Mouse (Mus musculus): Measurements from ENCODE around the gene Sdccag8. TPM values are rescaled to one million over a fixed set of nuclear protein-coding genes. Genes with fewer than 3 reads are reported as not detected.

Sdccag8 gene
- polyA plus RNA-seq (2016; fragmentation: Nextera tagmentation; extraction: Ambion mirVana) = 11.4 and 11.6 TPM in 2 replicates

DNA sequence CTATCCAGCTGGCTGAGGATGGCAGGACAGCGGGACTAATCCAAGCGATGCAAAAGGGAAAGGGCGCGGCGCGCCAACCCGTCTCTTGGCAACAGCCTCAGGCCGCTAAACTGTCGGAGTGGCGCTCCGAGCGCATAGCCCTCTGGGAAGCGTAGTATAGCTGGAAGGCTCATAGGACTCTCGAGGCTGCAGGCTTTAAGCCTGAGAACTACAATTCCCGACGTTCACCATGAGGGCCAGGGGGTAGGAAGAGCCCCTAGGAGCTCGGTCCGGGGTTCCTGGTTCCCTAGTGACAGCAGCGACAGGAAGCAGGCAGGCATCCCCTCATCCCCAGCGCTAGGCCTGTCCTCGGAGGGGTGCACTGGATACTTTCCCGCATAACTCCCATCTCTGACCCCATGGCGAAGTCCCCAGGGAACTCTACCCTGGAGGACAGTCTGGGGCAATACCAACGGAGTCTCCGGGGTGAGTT lies at the start of gene Sdccag8:
Gene Sdccag8 (plus strand): TSS at position 70 of the 472 bp plus-strand sequence.
- Histone ChIP-seq H3K27me3 (ENCODE audit: low read depth, poor library complexity, severe bottlenecking) (no peaks in the 10 kb centered on the region), H3K27ac (peak within 1 kb of the TSS; percentile 98), H3K4me3 (peak within 1 kb of the TSS; percentile 90), H3K36me3 (no peaks in the 10 kb centered on the region), H3K9me3 (replicated peaks) (no peaks in the 10 kb centered on the region), H3K4me1 (peaks cover 14% of the 10 kb centered on the region)
- DNase-seq (ENCODE audit: low spot score) = peak; percentile 85
- WGBS = under 1% methylated on average over 25 of the region's 25 CpGs

GRCm38 (mm10) chr1:176774533-176774932 lies 39.9 kb upstream of the Sdccag8 start:
- Histone ChIP-seq H3K9me3 (replicated peaks) (no peaks in the 10 kb centered on the region), H3K36me3 (peaks cover 71% of the 10 kb centered on the region), H3K4me1 (no peaks in the 10 kb centered on the region), H3K4me3 (no peak overlapping the region), H3K27ac (no peak overlapping the region), H3K27me3 (ENCODE audit: low read depth, poor library complexity, severe bottlenecking) (no peaks in the 10 kb centered on the region)
- DNase-seq (ENCODE audit: low spot score) = no peak
- WGBS = 91% methylated on average over 4 of the region's 4 CpGs

- Histone ChIP-seq H3K4me1 (no peaks in the 10 kb centered on the region), H3K27me3 (ENCODE audit: low read depth, poor library complexity, severe bottlenecking) (no peaks in the 10 kb centered on the region), H3K27ac (no peak overlapping the region), H3K4me3 (no peak overlapping the region), H3K9me3 (replicated peaks) (no peaks in the 10 kb centered on the region), H3K36me3 (peaks cover 64% of the 10 kb centered on the region)
- WGBS = 94% methylated on average over 7 of the region's 7 CpGs
- no peak for DNase-seq (ENCODE audit: low spot score)
Observed at GRCm38 (mm10) chr1:176789326-176789725, 25.1 kb upstream of the Sdccag8 start.

GRCm38 (mm10) chr1:176792175-176792574 lies 22.3 kb upstream of the Sdccag8 start:
- no peak for DNase-seq (ENCODE audit: low spot score)
- Histone ChIP-seq H3K4me3 (no peak overlapping the region), H3K27ac (no peak overlapping the region), H3K4me1 (peaks cover 3% of the 10 kb centered on the region; the same call in 1 of the 2 replicates), H3K36me3 (peaks cover 48% of the 10 kb centered on the region), H3K9me3 (replicated peaks) (no peaks in the 10 kb centered on the region), H3K27me3 (ENCODE audit: low read depth, poor library complexity, severe bottlenecking) (no peaks in the 10 kb centered on the region)
- 86% methylated on average over 1 of the region's 1 CpGs for WGBS

- DNase-seq (ENCODE audit: low spot score) = no peak
- Histone ChIP-seq H3K4me1 (peaks cover 3% of the 10 kb centered on the region; the same call in 1 of the 2 replicates), H3K27me3 (ENCODE audit: low read depth, poor library complexity, severe bottlenecking) (no peaks in the 10 kb centered on the region), H3K9me3 (replicated peaks) (no peaks in the 10 kb centered on the region), H3K36me3 (peaks cover 7% of the 10 kb centered on the region; the same call in 1 of the 2 replicates), H3K27ac (no peak overlapping the region), H3K4me3 (no peak overlapping the region)
Observed at GRCm38 (mm10) chr1:176798673-176799072, 15.8 kb upstream of the Sdccag8 start.

- H3K4me3 ChIP-seq = no peak overlapping the region
- peaks cover 12% of the 10 kb centered on the region; the same call in 1 of the 2 replicates for H3K36me3 ChIP-seq
- H3K9me3 ChIP-seq (replicated peaks) = no peaks in the 10 kb centered on the region
- H3K27me3 ChIP-seq (ENCODE audit: low read depth, poor library complexity, severe bottlenecking) = no peaks in the 10 kb centered on the region
- H3K4me1 ChIP-seq = no peaks in the 10 kb centered on the region
- 88% methylated on average over 2 of the region's 2 CpGs for WGBS
- no peak overlapping the region for H3K27ac ChIP-seq
- no peak for DNase-seq (ENCODE audit: low spot score)
Observed at GRCm38 (mm10) chr1:176800728-176801365, 13.6 kb upstream of the Sdccag8 start.

DNA sequence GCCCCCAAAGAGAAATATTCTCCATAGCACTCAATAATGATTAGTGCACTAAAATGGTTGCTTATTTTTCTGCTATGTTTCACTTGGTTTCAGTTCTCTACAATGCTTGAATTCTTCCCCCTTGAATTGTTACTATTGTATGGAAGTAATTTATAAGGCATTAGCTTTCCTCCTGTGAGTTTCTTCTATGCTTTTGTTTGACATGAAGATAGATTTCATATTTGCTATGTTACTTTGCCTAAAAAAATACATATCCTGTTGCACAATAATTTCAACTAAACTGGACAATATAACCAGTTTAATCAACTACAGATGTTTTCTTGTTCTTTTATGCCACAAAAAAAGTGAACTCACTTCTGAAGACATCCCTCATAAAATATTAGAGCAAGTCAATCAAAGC lies 4.3 kb upstream of the Sdccag8 start:
- no peak for DNase-seq (ENCODE audit: low spot score)
- Histone ChIP-seq H3K4me3 (no peak overlapping the region), H3K9me3 (replicated peaks) (no peaks in the 10 kb centered on the region), H3K36me3 (0 out of 2 replicates have a peak, but pooled peaks cover 2% of the 10 kb centered on the region), H3K4me1 (peaks cover 13% of the 10 kb centered on the region), H3K27me3 (ENCODE audit: low read depth, poor library complexity, severe bottlenecking) (no peaks in the 10 kb centered on the region), H3K27ac (no peak overlapping the region)

GRCm38 (mm10) chr1:176811892-176812291 lies 2.6 kb upstream of the Sdccag8 start:
- 0 out of 2 replicates have a peak, but pooled peaks cover under 1% of the 10 kb centered on the region for H3K36me3 ChIP-seq
- no peak for DNase-seq (ENCODE audit: low spot score)
- peaks cover 14% of the 10 kb centered on the region for H3K4me1 ChIP-seq
- H3K4me3 ChIP-seq = peak overlapping the region; percentile 90
- H3K9me3 ChIP-seq (replicated peaks) = no peaks in the 10 kb centered on the region
- no peak overlapping the region for H3K27ac ChIP-seq
- WGBS = 74% methylated on average over 3 of the region's 3 CpGs
- H3K27me3 ChIP-seq (ENCODE audit: low read depth, poor library complexity, severe bottlenecking) = no peaks in the 10 kb centered on the region

GRCm38 (mm10) chr1:176812491-176813291 lies 1.8 kb upstream of the Sdccag8 start:
- peaks cover 14% of the 10 kb centered on the region for H3K4me1 ChIP-seq
- H3K36me3 ChIP-seq = no peaks in the 10 kb centered on the region
- H3K9me3 ChIP-seq (replicated peaks) = no peaks in the 10 kb centered on the region
- peak overlapping the region; percentile 98 for H3K27ac ChIP-seq
- no peaks in the 10 kb centered on the region for H3K27me3 ChIP-seq (ENCODE audit: low read depth, poor library complexity, severe bottlenecking)
- no peak for DNase-seq (ENCODE audit: low spot score)
- 34% methylated on average over 11 of the region's 11 CpGs for WGBS
- peak overlapping the region; percentile 90 for H3K4me3 ChIP-seq

- WGBS = under 1% methylated on average over 74 of the region's 75 CpGs
- Histone ChIP-seq H3K9me3 (replicated peaks) (no peaks in the 10 kb centered on the region), H3K4me3 (peak overlapping the region; percentile 90), H3K27me3 (ENCODE audit: low read depth, poor library complexity, severe bottlenecking) (no peaks in the 10 kb centered on the region), H3K36me3 (no peaks in the 10 kb centered on the region), H3K4me1 (peaks cover 14% of the 10 kb centered on the region), H3K27ac (peak overlapping the region; percentile 98)
- DNase-seq (ENCODE audit: low spot score) = peak; percentile 82
Observed at GRCm38 (mm10) chr1:176813292-176814035, 996 bp upstream of the Sdccag8 start.

- Histone ChIP-seq H3K9me3 (replicated peaks) (no peaks in the 10 kb centered on the region), H3K36me3 (no peaks in the 10 kb centered on the region), H3K4me1 (peaks cover 14% of the 10 kb centered on the region), H3K27me3 (ENCODE audit: low read depth, poor library complexity, severe bottlenecking) (no peaks in the 10 kb centered on the region), H3K4me3 (peak within 1 kb of the TSS; percentile 90), H3K27ac (peak within 1 kb of the TSS; percentile 98)
- peak; percentile 98 for DNase-seq (ENCODE audit: low spot score)
- 0% methylated on average over 28 of the region's 28 CpGs for WGBS
Observed at GRCm38 (mm10) chr1:176814036-176814420, 432 bp upstream of the Sdccag8 start, which contains the start of gene Cep170. Gene Cep170 (minus strand): TSS chr1:176814067.

DNA sequence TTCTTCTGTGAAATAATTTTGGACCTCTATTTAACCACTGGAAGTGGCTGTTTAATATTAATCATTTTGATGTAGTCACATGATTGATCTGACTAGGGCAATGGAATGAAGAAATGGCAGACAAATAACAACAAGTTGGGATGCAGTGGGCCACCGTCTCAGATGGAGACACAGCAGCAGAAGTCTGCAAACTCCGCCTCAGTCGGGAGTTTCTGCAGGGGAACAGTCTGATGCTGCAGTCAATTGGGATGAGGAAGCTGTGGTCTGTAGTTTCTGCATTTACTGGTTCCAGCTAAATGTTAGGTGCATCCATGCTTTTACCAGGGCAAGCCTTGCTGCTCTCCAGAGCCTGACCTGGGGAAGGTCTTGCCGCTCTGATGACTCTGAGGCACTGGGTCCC lies 2.3 kb downstream of the Sdccag8 start:
- Histone ChIP-seq H3K4me1 (peaks cover 10% of the 10 kb centered on the region), H3K27ac (no peak overlapping the region), H3K27me3 (ENCODE audit: low read depth, poor library complexity, severe bottlenecking) (no peaks in the 10 kb centered on the region), H3K4me3 (no peak overlapping the region), H3K9me3 (replicated peaks) (no peaks in the 10 kb centered on the region), H3K36me3 (no peaks in the 10 kb centered on the region)
- WGBS = 89% methylated on average over 4 of the region's 4 CpGs
- DNase-seq (ENCODE audit: low spot score) = no peak
